Mouse (Mus musculus) adrenal gland, postnatal 25 days (tissue): ENCODE results near the gene Tas1r1. TPM values are rescaled to one million over a fixed set of nuclear protein-coding genes. Genes with fewer than 3 reads are reported as not detected.

ENCODE experiments used
- DNase-seq: peaks from one replicate; pipeline ENCODE4 v3.0.0; 2021; ENCODE audit warnings: mixed read lengths
- long read RNA-seq: library from polyadenylated mRNA; stranded (forward); transcript quantifications from one replicate; pipeline ENCODE4 v2.0.0, GENCODE M21; 2021
- total RNA-seq: library from RNA; stranded (reverse); gene quantifications from 2 replicates; pipeline ENCODE4 v1.2.3, GENCODE M21; 2021

Tas1r1 gene
- total RNA-seq = 0.09 TPM in 1 of 2 replicates, not detected in the other
- long read RNA-seq = 0 reads

DNA sequence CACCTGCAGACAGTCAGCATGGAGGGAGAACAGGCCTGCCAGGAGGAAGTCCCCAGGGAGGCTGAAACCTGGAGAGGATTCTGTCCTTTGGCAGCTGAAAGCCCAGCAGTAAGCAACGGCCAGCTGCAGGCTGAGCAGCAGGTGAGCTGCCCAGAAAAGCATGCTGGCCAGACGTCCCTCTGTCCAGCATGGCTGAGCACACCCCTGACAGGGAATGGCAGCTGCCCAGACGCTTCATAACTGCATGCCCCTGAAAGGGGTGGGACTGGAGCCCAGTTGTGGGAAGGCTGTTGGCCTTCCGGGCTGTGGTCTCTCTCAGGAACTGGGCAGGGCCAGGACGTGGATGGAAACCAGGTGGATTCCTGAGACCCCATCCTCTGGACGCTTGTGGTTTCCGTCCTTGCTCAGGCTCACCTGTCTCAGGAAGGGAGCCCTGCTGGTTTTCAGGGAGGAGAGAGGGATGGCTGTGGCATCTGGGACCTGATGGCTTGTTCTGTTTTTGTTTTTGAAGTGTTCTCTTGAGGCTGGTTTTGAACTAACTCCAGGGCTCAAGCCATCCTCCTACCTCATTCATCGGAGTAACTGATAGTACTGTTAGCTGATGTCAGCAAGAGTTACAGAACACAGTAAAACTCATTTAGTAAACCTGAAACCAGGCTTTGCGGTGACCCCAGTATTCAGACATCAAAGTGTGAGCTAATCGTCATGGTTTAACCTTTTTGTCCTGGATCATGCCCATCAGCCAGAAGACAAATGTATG, at the start of gene Tas1r1:
Gene Tas1r1, minus strand, starts transcription at position 344 of the 760 bp plus-strand sequence.
- no peak for DNase-seq

DNA sequence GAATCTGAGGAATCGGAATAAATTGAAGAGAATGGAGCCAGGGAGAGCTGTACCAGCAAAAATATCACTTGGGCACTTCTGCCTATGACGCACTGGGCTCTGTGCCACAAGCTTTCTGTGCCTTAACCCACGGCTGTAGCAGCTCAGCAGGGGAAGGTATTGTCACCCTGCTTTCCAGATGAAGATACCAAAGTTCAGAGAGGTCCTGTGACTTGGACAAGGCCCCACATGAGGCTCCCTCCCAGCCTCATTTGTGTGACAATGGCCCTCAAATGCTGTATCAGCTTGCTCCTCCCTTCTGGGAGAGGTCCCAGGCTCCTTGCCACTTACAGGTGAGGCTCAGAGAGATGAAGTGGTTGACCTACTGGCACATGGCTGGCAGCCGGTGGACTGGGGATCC, 49.8 kb upstream of the Tas1r1 start:
- DNase-seq = peak; percentile 37

DNA sequence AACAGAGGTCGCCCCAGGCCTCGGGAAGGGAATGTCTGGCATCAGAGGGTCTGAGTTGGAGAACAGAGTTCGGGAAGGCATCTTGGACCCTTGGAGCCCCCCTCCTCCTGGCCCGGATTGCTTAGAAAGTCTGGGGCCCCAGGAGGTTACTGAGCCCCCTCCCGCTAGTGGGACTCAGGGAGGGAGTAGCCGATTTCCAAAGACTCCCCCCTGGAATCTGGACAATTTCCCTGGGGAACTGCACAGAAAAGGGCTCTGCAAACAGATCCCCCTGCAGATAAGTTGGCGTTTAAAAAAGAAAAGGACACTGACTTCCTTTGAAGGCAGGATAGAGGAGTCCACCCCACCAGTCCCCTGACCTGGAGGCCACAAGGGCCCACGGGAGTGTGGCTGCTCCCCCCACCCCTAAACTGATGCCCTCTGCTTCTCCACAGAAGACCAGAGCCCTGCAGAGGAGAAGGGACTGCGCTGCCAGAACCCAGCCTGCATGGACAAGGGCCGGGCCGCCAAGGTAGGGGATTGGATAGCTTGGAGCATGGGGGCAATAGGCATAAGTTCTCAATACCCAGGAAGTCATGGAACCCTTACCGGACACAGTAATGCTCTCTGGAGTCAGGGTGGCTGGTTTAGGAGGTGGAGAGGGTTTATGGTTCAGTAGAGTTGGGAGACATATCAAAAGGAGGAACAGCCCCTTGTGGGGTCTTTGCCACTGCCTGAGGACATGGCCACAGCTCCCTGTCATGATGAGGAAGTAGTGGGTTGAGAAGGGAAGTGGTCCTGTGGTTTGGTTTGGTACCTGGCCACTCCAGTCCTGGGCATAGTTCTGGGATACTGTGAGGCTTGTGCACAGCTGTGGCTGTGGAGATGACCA, 49.1 kb upstream of the Tas1r1 start:
- no peak for DNase-seq

DNA sequence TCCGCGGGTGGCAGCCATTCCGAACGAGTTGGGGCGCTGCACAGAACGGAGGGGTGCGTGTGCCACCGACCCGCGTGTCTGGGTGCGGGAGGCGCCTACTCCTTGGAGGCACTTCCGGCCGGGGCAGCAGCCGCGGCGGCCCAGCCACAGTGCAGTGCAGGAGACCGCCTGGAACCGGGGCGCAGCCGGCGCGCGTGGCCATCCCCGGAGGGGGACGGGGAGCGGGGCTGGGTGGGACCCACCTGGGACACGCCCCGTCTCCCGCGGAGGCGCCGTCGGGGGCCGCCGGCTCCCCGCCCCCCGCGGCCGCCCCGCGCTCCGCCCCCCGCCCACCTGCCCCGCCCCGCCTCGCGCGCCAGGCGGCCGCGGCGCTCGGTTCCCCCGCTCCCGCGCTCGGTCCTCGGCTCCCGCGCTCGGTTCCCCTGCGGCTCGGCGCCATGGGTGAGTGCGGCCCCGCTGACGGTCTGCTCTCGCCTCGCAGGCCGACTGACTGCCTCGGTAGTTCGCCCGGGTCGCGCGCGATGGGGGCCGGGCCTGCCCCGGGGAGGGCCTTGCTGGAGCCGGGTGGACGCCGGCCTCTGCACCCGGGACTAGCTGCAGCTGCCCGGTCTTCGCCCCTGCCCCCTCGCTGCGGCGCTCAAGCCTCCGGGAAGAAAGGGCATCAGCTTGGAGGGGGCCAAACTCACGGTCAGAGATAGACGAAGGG, 48.3 kb upstream of the Tas1r1 start:
- DNase-seq = peak; percentile 80

DNA sequence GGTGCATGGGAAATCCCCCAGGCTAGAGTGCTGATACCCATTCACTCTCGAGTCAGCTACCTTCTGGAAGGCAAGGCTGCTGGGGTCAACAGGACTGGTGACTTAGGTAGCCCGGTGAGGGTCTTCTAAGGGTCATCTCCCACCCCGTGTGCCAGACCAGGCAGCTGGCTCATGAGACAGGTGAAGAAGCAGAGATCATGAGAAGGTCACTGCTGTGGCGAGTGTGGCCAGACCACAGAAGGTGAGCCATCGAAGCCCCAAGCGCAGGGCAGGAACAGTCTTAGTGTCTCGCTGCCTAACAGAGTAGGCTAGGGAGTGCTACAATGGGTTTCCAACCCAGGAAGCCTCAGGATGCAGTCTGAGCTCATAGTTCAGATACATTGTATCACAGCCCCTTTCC, 46.2 kb upstream of the Tas1r1 start:
- DNase-seq = no peak

DNA sequence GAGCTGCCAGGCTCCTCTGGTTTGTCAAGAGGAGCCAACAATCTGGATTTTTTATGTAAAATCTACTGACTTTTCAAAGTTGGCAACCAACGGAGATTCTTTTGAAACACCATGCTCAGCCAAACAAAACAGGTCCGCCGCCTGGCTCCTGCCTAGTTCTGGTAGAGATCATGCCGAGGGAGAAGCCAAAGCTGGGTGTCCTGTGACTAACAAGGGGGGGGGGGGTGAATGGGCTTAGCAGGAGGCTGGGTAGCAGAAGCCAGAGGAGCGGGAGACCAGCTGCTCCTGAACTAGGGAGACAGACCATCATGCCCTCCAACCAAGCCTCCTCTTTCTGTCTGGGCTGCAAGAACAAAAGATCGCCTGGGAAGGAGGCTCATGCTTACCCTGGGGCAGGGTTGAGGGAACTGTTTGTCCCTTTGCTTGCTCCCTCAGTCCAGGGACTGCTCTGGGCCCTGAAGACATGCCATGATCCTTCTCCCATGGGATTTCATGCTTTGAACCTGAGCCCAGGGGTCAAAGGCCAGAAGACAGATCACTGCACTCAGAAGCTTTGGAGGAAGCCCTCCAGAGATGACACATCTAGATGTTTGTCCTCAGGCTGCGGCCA, 45.3 kb upstream of the Tas1r1 start:
- no peak for DNase-seq

DNA sequence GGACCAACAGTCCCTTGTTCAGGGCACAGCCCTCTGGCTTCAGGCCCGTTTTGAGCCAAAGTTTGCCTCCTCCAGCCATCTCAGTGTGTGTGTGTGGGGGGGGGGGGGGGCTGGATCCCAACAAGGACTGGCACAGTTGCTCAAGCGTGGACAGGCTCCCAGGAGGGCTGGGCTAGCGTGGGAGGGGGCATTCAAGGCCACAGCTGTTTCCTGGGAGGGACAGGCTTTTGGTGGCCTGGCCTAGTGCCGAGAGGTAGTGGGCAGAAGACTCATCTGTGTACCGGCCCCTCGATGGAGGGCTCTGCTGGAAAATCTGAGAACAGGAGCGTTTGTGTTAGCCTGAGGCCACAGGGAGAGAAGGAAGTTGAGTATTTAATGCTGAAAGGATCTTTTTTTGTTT, 41.6 kb upstream of the Tas1r1 start:
- no peak for DNase-seq

DNA sequence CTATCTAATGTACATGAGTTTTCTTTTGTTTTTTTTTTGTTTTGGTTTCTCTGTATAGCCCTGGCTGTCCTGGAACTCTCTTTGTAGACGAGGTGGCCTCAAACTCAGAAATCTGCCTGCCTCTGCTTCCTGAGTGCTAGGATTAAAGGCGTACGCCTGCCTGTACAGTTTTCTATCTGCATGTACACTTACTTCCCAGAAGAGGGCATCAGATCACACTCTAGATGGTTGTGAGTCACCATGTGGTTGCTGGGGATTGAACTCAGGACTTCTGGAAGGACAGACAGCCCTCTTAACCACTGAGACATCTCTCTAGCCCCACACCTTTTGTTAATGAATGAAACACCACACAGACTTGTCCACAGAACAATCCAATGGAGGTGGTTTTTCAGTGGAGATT, 40.9 kb upstream of the Tas1r1 start:
- no peak for DNase-seq

DNA sequence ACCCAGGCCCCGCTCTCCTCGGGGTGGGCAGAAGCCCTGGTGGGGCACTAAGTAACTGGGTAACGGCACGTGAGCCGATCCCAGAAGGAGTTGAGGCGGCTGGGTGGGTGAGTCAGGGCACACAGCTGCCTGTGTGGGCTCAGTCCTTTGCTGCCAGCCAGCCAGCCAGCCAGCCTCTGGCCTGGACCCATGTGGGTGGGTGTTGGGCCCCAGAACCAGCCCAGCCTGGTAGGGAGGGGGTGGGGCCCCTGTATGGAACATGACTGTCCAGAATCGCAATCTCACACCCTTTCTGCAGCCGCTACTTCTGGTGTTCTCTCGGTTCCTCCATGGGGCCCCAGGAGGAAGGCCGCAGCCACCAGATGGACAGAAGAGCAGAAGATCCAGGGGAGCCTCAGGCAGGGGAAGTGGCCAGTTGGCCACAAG, 39.8 kb upstream of the Tas1r1 start:
- DNase-seq = no peak

DNA sequence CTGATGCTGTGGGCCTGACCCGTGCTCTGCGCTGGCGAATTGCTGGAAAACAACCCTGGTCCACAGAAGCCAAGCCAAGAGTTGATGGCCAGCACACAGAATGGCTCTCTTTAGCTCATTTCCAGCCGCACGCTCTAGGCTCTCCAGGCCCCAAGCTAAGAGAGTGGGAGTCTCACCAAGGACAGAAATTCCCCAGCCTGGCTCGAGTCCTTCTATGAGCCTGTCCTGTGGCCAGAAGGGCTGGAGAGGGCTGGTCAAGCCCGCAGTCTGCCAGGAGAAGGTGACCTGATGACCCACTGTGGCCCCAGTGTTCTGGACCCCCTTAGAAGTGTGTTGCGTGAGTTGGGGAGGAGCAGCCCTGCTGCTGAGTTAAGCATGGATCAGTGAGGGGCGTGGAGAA, 38.8 kb upstream of the Tas1r1 start:
- no peak for DNase-seq

DNA sequence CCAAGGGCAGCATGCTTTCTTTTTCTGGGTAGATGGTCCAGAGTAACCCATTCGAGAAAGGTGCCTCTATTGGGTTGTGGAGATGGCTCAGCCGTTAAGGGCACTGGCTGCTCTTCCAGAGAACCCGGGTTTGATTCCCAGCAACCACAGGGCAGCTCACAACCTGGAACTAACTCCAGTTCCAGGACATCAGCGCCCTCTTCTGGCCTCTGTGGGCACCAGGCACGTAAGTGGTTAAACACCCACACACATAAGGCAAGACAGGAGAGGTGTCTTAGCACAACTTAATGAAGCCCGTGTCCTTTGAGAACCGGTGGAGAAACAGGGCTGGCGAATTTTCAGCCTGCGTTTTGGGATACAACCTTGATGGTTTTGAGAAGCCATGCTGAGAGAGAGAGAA, 36.2 kb upstream of the Tas1r1 start:
- no peak for DNase-seq

DNA sequence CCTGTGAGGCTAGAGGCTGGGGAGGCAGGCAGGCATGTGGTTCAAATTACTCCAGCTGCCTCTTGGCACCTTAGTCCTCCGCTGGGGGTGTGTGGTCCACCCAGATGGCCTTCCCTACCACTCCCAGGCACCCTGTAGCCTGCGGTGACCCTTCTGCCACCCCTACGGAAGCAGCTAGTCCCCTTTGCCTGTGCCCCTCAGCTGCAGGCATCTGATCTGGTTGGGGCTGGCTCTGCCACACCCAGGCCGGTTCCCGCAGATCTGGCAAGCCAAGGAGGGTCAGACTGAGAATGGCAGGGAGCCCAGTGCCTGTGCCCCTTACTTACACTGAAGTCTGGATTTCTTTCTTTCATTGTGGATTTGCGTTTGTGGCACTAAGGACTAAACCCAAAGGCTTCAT, 35.3 kb upstream of the Tas1r1 start:
- DNase-seq = no peak

DNA sequence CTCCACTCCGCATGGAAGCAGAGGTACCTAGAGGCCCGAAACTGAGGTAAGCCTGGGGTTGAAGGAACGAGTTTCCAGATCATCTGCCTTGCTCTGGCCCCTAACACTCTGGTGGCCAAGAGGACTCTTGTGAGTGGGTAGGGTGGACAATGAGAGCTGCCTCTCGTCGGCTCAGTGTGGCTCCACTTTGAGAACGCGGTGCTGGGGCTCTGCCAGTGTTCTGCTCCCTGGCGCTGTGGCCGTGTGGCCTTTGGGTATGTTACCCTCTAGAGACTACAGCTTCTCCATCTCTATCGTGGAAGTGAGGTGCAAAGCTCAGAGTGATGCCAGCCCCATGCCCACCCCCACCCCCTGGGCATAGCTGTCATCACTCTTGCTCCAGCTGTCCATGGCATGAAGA, 34.3 kb upstream of the Tas1r1 start:
- no peak for DNase-seq

DNA sequence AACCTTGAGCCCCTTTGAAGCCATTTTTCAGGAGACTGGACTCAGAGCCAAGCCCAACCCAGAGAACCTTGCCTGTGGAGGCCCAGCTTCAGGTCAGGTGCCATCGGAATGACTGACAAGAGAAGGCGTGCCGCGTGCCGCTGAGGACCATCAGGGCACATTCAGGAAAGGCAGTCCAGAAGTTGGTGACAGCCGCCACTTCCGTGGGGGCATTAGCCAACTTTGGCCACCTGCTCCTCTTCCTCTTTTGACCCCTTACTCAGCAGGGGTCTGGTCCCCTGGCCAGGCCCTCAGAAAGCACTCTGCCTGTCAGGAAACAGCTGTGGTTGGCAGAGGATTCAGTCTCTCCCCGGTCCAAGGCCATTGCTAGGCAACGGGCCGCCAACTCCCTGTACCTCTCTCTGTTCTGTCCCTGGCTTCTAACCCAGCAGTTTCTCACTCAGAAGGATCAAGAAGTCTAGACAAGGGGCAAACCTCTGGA, 33.8 kb upstream of the Tas1r1 start, which contains the start of gene Plekhg5:
Gene Plekhg5, plus strand, starts transcription at position 378 of the 481 bp plus-strand sequence.
- peak; percentile 62 for DNase-seq

DNA sequence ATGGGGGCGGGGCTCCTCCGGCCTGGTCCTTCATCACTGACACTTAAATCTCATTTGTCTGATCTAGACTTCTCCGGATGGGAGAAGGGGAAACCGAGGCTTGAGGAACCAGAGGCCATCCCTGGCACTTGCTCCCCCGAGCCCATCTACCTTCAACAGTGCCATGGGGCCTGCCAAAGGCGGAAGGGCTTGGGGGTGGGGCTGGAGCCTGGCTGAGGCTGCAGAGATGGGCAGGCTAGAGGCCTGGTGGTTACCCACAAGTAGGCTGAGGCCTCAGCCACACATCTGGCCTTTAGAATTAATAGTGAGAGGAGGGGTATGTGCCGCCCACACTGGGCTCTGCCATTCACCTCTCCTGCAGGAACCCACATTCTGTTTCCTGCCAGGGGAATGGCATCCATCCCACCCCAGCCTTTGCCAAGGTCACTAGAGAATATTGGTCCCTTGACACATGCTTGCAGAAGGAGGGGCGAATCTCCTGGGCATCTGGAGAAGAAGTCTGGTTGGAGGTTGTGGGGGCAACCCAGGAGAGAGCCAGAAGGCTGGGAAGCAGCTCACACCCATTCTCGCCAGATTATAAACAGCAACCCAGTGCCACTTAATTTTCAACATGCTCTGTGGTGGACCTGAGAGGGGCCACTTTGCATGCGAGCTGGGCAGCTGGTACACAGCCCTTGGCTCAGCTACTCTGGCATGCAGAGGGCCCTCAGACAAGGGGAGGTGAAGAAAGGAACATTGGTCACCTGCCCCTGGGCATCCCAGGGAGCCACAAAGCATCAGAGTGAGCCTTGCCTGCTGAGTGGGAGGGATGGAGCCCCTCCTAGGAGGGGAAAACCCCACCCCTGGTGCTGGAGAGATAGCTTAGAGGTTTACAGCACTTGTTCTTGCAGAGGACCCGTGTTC, 32.4 kb upstream of the Tas1r1 start:
- no peak for DNase-seq

DNA sequence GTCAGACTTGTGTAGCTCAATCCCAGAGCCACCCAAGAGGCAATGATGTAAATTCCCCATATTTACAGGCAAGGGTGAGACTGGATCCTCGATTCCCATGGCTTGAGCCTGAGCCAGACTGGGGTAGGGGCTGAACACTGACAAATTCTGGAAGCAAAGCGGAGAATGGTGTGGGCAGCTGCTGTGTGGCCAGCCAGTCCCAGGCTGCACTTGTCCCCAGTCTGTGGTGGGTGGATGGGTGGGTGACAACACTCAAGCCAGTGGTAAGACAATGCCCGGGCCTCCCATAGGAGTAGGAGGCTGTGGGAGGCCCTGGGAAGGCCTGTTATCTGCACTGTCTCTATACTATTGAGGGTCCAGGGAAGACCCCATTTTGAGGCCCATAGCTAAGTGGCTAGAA, 30.9 kb upstream of the Tas1r1 start:
- no peak for DNase-seq

DNA sequence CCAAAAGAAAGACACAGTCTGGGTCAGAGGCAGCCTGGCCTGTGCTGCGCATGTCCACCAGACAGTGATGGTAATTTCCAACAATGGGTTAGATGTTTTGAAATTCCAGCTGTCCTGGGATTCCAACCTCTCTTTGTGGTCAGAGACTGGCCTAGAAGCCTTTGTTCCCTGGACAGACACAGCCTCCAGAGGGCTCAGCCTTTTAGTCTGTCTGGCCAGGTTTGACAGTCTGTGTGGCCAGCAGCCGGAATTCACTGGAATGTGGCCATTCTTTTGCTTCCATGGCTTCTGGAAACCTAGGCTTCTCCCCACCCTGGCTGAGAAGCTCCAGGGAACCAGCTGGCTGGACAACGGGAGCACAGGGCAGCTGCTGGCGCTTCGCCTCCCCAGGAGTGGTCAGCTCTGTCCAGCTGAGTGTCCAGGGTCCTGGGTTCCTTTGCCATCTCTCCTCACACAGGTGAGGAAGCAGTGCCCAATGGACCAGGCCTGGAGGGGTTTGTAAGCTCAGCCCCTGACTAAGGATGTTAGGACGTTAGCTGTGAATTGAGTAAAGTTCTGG, 29.9 kb upstream of the Tas1r1 start:
- DNase-seq = no peak

DNA sequence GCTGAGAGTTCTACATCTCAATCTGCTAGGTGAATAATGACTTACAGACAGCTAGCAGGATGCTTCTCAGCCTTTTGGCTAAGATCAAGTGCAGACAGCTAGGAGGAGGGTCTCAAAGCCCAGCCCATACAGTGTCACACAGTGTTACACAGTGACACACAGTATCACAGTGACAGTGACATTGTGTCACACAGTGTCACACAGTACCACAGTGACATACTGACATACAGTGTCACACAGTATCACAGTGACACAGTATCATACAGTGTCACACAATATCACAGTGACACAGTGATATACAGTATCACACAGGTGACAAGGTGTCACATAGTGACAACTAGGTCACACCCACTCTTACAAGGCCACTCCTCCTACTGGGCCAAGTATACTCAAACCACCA, 28.9 kb upstream of the Tas1r1 start:
- DNase-seq = no peak

DNA sequence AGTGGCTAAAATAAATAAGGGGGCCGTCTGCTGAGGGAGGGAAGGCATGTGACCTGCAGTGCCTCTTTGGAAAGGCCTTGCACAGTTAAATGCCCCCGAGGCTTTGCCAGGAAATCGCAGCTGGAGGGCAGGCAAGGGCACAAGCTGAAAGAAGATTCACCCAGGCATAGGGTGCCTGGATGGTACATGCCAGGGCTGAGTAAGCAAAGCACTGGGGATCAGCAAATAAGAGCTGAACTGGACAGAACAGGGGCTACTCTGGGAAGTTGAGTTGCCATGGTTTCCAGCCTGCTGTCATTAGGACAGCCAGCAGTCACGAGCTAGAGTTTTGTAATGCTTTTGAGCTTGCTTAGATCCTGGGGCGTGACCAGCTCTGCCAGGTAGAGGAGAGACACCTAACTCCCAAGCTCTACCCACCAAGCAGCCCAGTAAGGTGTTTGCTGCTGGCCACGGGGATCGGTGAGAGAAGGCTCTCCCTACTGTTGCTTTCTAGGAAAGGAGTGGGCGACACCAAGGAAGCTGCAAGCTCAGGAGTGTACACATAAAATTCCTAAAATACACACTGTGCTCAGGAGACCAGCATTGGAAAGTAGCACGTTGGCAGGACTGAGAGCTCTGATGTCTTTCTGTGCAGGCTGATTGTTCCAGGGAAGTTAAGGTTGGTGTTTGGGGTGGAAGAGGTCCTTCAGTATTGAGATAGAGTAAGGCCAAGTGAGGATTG, 24.2 kb upstream of the Tas1r1 start:
- DNase-seq = no peak

DNA sequence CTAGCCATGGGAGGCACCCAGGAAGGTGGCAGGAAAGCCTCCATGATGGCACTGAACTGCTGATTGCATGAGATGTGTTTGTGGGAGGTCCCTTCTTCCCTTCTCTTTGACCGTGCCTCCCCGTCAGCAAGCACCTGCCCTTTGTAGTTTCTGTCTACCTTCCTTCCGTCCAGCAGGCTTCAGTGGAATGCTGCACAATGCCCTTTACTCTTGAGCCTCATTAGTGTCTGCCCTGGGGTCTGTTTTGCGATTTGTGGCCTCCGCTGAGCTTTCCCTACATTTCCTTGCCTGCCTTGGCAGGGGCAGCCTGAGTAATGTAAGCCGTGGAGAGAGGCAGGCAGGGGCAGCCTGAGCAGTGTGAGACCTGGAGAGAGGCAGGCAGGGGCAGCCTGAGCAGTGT, 6.2 kb upstream of the Tas1r1 start:
- no peak for DNase-seq
